Mouse (Mus musculus) forebrain, embryonic 11.5 days (tissue): ENCODE results near the gene Dscam. TPM values are rescaled to one million over a fixed set of nuclear protein-coding genes. Genes with fewer than 3 reads are reported as not detected.

Source experiments
- ATAC-seq: fragments of 200-750 bp; cut with Nextera tagmentation; replicated peaks from 2 replicates; pipeline ENCODE4 v1.8.0; 2017; ENCODE audit warnings: moderate TSS enrichment; ENCODE audit not compliant: low FRiP score
- DNase-seq: peaks from one replicate; pipeline ENCODE4 v3.0.0-alpha.2; 2017; ENCODE audit warnings: low spot score
- H3K27ac ChIP-seq: fragments of 300-500 bp; sonication (generic); 2 replicates; pipeline ENCODE4 v1.5.1; 2014; ENCODE audit warnings: low read depth, low read length
- H3K27me3 ChIP-seq: fragments of 300-500 bp; sonication (generic); 2 replicates; pipeline ENCODE4 v1.6.1; 2014; ENCODE audit warnings: mild to moderate bottlenecking, low read length, mixed read lengths; ENCODE audit not compliant: control insufficient read depth, insufficient read depth
- H3K36me3 ChIP-seq: fragments of 300-500 bp; sonication (generic); 2 replicates; pipeline ENCODE4 v1.6.1; 2014; ENCODE audit warnings: mild to moderate bottlenecking, low read length, moderate library complexity, mixed read lengths; ENCODE audit not compliant: control insufficient read depth, insufficient read depth
- H3K4me1 ChIP-seq: fragments of 300-500 bp; sonication (generic); replicated peaks from 2 replicates; pipeline ENCODE4 v1.6.1; 2014; ENCODE audit warnings: low read length, mixed read lengths; ENCODE audit not compliant: control insufficient read depth, insufficient read depth
- H3K4me2 ChIP-seq: fragments of 300-500 bp; sonication (generic); 2 replicates; pipeline ENCODE4 v1.6.1; 2014; ENCODE audit warnings: low read depth, mild to moderate bottlenecking, low read length, moderate library complexity, mixed read lengths; ENCODE audit not compliant: severe bottlenecking
- H3K4me3 ChIP-seq: fragments of 300-500 bp; sonication (generic); 2 replicates; pipeline ENCODE4 v1.5.1; 2014; ENCODE audit warnings: low read depth, low read length
- H3K9ac ChIP-seq: fragments of 300-500 bp; sonication (generic); 2 replicates; pipeline ENCODE4 v1.6.1; 2014; ENCODE audit warnings: low read length
- H3K9me3 ChIP-seq: fragments of 300-500 bp; sonication (generic); 2 replicates; pipeline ENCODE4 v1.6.1; 2016; ENCODE audit warnings: low read length, mixed read lengths; ENCODE audit not compliant: control insufficient read depth
- WGBS: fragments of 180-500 bp; shearing (Covaris S2); extraction: QIAGEN DNeasy Blood & Tissue Kit; methylation state at CpG from one replicate; pipeline ENCODE4 v1.1.7; 2014; 5-methylcytosine and 5-hydroxymethylcytosine counted together
- polyA plus RNA-seq: library from polyadenylated mRNA; unstranded; fragments of >200 nt; fragmentation: Nextera tagmentation; extraction: Ambion mirVana; gene quantifications from 2 replicates; pipeline ENCODE4 v1.2.1, GENCODE M21; 2014

Gene Dscam
- polyA plus RNA-seq, 1 experiment from 2014 or later = 0.88 TPM

GRCm38 (mm10) chr16:96970412-96970811 lies 200.1 kb downstream of the Dscam start:
- ATAC-seq (no peak), DNase-seq (no peak)
- no peaks in the 10 kb centered on the region for H3K27me3 ChIP-seq
- 82% methylated on average over 2 of the region's 2 CpGs for WGBS
- H3K36me3 ChIP-seq = no peaks in the 10 kb centered on the region
- H3K27ac ChIP-seq = no peak overlapping the region
- H3K9me3 ChIP-seq = no peaks in the 10 kb centered on the region
- no peak overlapping the region for H3K9ac ChIP-seq
- H3K4me2 ChIP-seq = no peak overlapping the region
- H3K4me1 ChIP-seq = no peaks in the 10 kb centered on the region
- no peak overlapping the region for H3K4me3 ChIP-seq

DNA sequence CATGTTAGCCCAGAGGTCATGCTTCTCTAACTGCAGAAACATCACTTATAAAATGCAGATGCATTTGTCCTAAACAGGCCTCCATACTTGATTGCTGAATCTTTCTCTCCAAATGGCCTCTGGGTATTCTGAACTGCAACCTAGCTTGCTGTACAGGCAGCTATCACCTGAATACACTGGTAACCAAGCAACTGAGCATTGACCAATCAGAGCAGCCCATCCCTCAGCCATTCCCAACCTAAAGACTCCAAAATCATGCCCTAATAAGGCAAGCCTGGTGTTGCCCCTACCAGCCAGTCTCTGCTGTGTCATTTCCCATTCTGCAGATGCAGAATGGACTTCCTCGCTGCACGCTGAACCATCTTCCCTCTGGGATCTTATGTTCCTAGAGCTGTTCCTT lies 200.9 kb downstream of the Dscam start:
- H3K4me2 ChIP-seq = no peak overlapping the region
- H3K27ac ChIP-seq = no peak overlapping the region

DNA sequence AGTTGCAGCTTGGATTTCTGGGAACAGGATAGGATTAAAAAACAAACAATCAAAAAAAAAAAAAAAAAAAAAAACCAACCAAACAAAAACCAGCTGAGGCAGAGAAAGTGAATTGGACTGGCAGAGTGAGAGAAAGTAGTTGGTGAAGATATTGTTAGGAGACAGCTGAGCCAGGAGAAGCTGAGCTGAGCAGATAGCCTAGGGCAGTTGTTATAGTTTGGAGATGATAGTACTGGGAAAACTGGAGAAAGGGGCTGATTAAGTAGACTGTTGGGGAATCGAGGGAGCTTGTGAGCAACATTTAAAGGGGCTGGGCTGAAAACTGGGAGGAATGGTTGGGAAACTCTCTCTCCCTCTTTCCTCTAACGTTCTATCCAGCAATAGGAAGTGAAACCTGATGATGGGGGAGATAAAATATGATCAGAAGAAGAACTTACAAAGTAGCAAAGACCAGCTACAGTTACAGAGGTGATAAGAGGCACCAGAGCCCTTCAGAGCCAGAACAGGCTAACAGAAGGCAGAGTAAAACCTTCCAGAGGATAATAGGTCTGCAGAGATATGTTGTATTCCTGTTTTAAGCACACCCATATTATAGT lies 201.6 kb downstream of the Dscam start:
- DNase-seq (no peak), ATAC-seq (no peak)
- Histone ChIP-seq H3K9me3 (no peaks in the 10 kb centered on the region), H3K4me3 (no peak overlapping the region), H3K9ac (no peak overlapping the region), H3K27ac (no peak overlapping the region), H3K4me2 (no peak overlapping the region), H3K4me1 (no peaks in the 10 kb centered on the region), H3K36me3 (no peaks in the 10 kb centered on the region), H3K27me3 (no peaks in the 10 kb centered on the region)
- WGBS = 75% methylated on average over 2 of the region's 2 CpGs

More for the DNA sequence above, 200.9 kb downstream of the Dscam start:
- Histone ChIP-seq H3K36me3 (no peaks in the 10 kb centered on the region), H3K4me1 (no peaks in the 10 kb centered on the region), H3K4me3 (no peak overlapping the region), H3K9me3 (no peaks in the 10 kb centered on the region), H3K27me3 (no peaks in the 10 kb centered on the region), H3K9ac (no peak overlapping the region)
- 84% methylated on average over 2 of the region's 2 CpGs for WGBS
- ATAC-seq (no peak), DNase-seq (no peak)

DNA sequence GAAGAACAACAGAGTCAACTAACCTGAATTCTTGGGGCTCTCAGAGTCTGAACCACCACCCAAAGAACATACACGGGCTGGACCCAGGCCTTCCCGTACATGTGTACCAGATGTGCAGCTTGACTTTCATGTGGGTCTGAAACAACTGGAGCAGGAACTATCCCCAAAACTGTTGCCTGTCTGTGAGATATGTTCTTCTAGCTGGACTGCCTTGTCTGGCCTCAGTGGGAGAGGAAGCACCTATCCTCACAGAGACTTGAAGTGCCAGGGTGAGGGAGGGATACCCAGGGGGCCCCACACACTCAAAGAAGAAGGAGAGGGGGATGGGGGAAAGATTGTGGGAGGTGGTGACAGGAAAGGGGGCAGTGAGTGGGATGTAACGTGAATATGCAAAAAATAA lies 210.9 kb downstream of the Dscam start:
- ATAC-seq = no peak
- Histone ChIP-seq H3K9ac (no peak overlapping the region), H3K36me3 (no peaks in the 10 kb centered on the region), H3K4me2 (no peak overlapping the region), H3K4me3 (no peak overlapping the region), H3K27ac (no peak overlapping the region), H3K4me1 (no peaks in the 10 kb centered on the region), H3K27me3 (no peaks in the 10 kb centered on the region), H3K9me3 (no peaks in the 10 kb centered on the region)
- WGBS = 82% methylated on average over 3 of the region's 3 CpGs
- DNase-seq = no peak

GRCm38 (mm10) chr16:96945468-96946302 lies 224.9 kb downstream of the Dscam start:
- Histone ChIP-seq H3K9ac (no peak overlapping the region), H3K4me1 (no peaks in the 10 kb centered on the region; the same call in 1 of the 2 replicates), H3K4me2 (no peak overlapping the region), H3K9me3 (no peaks in the 10 kb centered on the region), H3K36me3 (no peaks in the 10 kb centered on the region), H3K4me3 (no peak overlapping the region), H3K27ac (no peak overlapping the region), H3K27me3 (no peaks in the 10 kb centered on the region)
- DNase-seq = no peak
- 44% methylated on average over 11 of the region's 11 CpGs for WGBS
- no peak; the same call in 1 of the 2 replicates for ATAC-seq

DNA sequence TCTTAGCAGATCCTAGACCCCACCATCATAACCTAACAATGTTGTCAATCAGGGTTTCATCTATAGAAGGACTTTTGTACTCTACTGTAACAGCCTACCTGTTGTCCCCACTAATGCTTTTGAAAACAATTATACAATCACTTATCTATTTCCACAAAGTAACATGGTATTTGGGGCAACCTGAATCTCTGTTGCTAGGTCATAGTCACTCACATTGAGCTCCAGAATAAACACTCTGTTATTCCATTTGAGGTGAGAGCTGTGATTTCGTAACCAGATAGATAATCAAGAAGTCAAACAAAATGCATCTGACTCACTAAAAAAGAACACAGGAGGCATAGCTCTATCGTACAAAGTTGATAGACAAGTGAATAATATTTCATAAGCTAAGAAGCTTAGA lies 226.9 kb downstream of the Dscam start:
- H3K4me2 ChIP-seq = no peak overlapping the region
- H3K36me3 ChIP-seq = no peaks in the 10 kb centered on the region
- no peaks in the 10 kb centered on the region for H3K27me3 ChIP-seq
- no peak overlapping the region for H3K27ac ChIP-seq
- ATAC-seq (no peak), DNase-seq (no peak)
- WGBS = 89% methylated on average over 2 of the region's 2 CpGs
- no peaks in the 10 kb centered on the region; the same call in 1 of the 2 replicates for H3K4me1 ChIP-seq
- no peaks in the 10 kb centered on the region for H3K9me3 ChIP-seq
- H3K9ac ChIP-seq = no peak overlapping the region
- no peak overlapping the region for H3K4me3 ChIP-seq

GRCm38 (mm10) chr16:96934795-96935194 lies 235.8 kb downstream of the Dscam start:
- Histone ChIP-seq H3K4me2 (no peak overlapping the region), H3K4me1 (no peaks in the 10 kb centered on the region), H3K9me3 (no peaks in the 10 kb centered on the region), H3K9ac (no peak overlapping the region), H3K4me3 (no peak overlapping the region), H3K36me3 (no peaks in the 10 kb centered on the region), H3K27ac (no peak overlapping the region), H3K27me3 (no peaks in the 10 kb centered on the region)
- DNase-seq (no peak), ATAC-seq (no peak)
- 97% methylated on average over 2 of the region's 2 CpGs for WGBS

DNA sequence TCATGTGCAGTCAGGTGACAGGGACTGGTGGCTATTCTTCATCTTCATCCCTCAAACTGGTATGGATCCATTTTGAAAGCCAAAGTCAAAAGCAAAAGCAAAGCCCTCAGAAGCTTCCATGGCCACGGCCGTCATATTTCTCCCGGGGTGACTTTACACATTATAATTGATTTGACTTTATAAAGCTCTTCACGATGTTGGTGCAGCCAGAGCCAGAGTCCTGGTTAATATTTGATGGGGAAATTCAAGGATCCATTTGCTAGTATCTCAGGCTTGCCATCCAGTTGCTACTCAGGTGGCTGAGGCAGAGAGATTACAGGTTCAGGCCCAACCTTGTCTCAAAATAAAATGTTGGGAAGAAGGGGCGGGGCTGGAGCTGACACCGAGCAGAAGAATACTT lies 238.3 kb downstream of the Dscam start:
- 94% methylated on average over 6 of the region's 6 CpGs for WGBS
- H3K27me3 ChIP-seq = no peaks in the 10 kb centered on the region
- no peak overlapping the region for H3K4me2 ChIP-seq
- no peak overlapping the region for H3K9ac ChIP-seq
- no peak for DNase-seq
- no peak overlapping the region for H3K27ac ChIP-seq
- ATAC-seq = no peak
- no peaks in the 10 kb centered on the region for H3K9me3 ChIP-seq
- no peak overlapping the region for H3K4me3 ChIP-seq
- H3K4me1 ChIP-seq = no peaks in the 10 kb centered on the region
- no peaks in the 10 kb centered on the region for H3K36me3 ChIP-seq

DNA sequence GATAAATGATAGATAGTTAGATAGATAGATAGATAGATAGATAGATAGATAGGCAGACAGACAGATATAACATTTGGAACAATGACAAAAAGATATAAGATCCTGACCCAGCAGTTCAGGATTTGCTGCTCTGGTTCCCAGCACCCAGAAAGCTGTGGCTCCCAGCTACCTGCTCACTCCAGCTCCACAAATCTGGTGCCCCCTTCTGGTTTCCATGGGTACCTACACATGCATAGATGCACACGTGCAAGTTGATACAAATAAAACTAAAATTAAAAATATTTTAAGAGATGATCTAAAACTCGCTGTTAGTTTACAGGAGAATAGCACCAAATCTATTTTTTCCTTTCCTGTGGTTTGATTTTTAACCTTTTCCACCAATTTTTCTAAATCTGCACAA lies 238.8 kb downstream of the Dscam start:
- no peaks in the 10 kb centered on the region for H3K9me3 ChIP-seq
- no peak overlapping the region for H3K4me3 ChIP-seq
- H3K27ac ChIP-seq = no peak overlapping the region
- no peaks in the 10 kb centered on the region for H3K27me3 ChIP-seq
- WGBS = 85% methylated on average over 2 of the region's 2 CpGs
- DNase-seq (no peak), ATAC-seq (no peak)
- no peaks in the 10 kb centered on the region for H3K4me1 ChIP-seq
- H3K4me2 ChIP-seq = no peak overlapping the region
- no peak overlapping the region for H3K9ac ChIP-seq
- H3K36me3 ChIP-seq = no peaks in the 10 kb centered on the region
